Mouse (Mus musculus) kidney, embryonic 16.5 days (tissue): Measurements from ENCODE around the gene Pea15a. TPM values are rescaled to one million over a fixed set of nuclear protein-coding genes. Genes with fewer than 3 reads are reported as not detected.
"Not testable (repeated sequence)": the region's sequence is repeated elsewhere in the genome, so short reads cannot be mapped to it uniquely, and the experiment has no call there.

Experiments
- ATAC-seq: fragments of 200-750 bp; cut with Nextera tagmentation; 2 replicates; pipeline ENCODE4 v1.8.0; 2017; ENCODE audit warnings: moderate TSS enrichment; ENCODE audit not compliant: low FRiP score, low TSS enrichment
- H3K27ac ChIP-seq: fragments of 300-500 bp; sonication (generic); 2 replicates; pipeline ENCODE4 v1.5.1; 2014; ENCODE audit warnings: low read length
- H3K27me3 ChIP-seq: fragments of 300-500 bp; sonication (generic); 2 replicates; pipeline ENCODE4 v1.6.1; 2014; ENCODE audit warnings: low read length, control low read depth, mixed read lengths; ENCODE audit not compliant: insufficient read depth
- H3K36me3 ChIP-seq: fragments of 300-500 bp; sonication (generic); 2 replicates; pipeline ENCODE4 v1.6.1; 2014; ENCODE audit warnings: low read length, control low read depth, mixed read lengths; ENCODE audit not compliant: insufficient read depth
- H3K4me1 ChIP-seq: fragments of 300-500 bp; sonication (generic); 2 replicates; pipeline ENCODE4 v1.6.1; 2014; ENCODE audit warnings: low read length, control low read depth, mixed read lengths; ENCODE audit not compliant: insufficient read depth
- H3K4me2 ChIP-seq: fragments of 300-500 bp; sonication (generic); replicated peaks from 2 replicates; pipeline ENCODE4 v1.6.1; 2014; ENCODE audit warnings: low read depth, low read length
- H3K4me3 ChIP-seq: fragments of 300-500 bp; sonication (generic); 2 replicates; pipeline ENCODE4 v1.5.1; 2014; ENCODE audit warnings: mild to moderate bottlenecking, low read length
- H3K9ac ChIP-seq: fragments of 300-500 bp; sonication (generic); replicated peaks from 2 replicates; pipeline ENCODE4 v1.6.1; 2014; ENCODE audit warnings: low read length
- H3K9me3 ChIP-seq: fragments of 300-500 bp; sonication (generic); 2 replicates; pipeline ENCODE4 v1.6.1; 2016; ENCODE audit warnings: low read length, control low read depth
- WGBS: fragments of 180-500 bp; shearing (Covaris S2); extraction: QIAGEN DNeasy Blood & Tissue Kit; methylation state at CpG from one replicate; pipeline ENCODE4 v1.1.7; 2014; 5-methylcytosine and 5-hydroxymethylcytosine counted together
- polyA plus RNA-seq: library from polyadenylated mRNA; unstranded; fragments of >200 nt; fragmentation: Nextera tagmentation; extraction: Ambion mirVana; gene quantifications from 2 replicates; pipeline ENCODE4 v1.2.1, GENCODE M21; 2015

Gene Pea15a
- 129 and 132 TPM in 2 replicates for polyA plus RNA-seq

DNA sequence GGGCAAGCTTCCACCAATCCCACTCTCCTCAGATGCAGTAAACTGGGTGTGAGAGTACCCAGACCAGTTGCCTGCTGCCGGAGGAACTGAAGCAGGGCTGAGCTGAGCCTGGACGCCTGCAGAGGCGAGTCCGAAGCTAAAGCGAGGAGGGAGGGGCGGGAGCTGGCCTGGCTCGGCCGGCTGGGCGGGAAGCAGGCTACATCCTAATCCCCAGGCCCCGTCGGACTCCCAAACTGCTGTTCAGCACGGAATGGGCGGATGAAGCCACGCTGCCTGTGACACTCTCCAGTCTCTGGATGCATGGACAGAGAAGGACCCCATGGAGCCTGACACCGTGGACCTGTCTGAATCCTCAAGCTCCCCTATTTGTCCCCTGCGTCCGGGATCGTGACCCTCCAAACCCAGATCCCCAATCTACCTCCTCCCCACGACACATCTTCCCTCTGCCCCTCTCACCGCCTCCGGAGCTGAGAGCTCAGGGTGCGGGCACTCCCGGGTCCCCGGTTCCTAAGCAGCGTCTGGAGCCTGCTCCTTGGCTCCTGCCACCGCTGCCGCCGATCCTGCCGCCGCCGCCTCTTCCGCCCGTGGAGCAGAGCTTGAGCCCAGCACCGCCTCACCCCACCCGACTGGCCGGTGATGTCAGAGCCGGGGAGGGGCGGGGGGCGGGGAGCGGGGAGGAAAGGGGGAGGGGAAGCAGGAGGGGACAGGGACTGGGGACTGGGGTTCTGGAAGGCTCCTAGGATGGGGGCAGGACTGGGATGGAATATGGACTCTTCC is at the start of gene Pea15a:
TSS of gene Pea15a (minus strand) at position 664 of the 777 bp plus-strand sequence.
- Histone ChIP-seq H3K4me2 (peak within 1 kb of the TSS; percentile 88), H3K27ac (peak within 1 kb of the TSS; percentile 90), H3K9me3 (no peaks in the 10 kb centered on the region), H3K4me3 (peak within 1 kb of the TSS; percentile 82), H3K4me1 (peaks cover 59% of the 10 kb centered on the region), H3K36me3 (peaks cover 4% of the 10 kb centered on the region; the same call in 1 of the 2 replicates), H3K27me3 (no peaks in the 10 kb centered on the region), H3K9ac (peak within 1 kb of the TSS; percentile 89)
- peak; percentile 84 for ATAC-seq
- WGBS = under 1% methylated on average over 36 of the region's 40 CpGs

DNA sequence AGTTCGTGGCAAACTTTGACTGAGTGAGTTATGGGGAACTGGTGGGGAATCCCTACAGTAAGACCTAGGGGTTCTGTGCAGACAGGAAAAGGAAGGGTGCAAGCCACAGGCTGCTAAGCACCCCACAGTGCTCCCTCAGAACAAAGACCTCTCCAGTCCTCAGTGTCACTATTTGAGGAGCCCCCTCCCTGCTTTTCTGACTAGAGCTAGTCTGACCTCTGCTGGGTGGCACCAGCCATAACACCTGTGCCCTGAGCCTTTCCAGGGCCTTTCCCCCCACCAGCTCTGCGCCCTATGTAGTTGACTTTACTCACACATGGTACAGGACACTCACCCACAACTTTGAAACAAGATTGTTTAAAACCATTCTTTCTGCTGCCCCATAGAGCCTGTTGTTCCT is 41.1 kb upstream of the Pea15a start:
- Histone ChIP-seq H3K27ac (no peak overlapping the region), H3K9ac (no peak overlapping the region), H3K4me2 (no peak overlapping the region), H3K27me3 (peaks cover 6% of the 10 kb centered on the region; the same call in 1 of the 2 replicates), H3K4me3 (no peak overlapping the region), H3K4me1 (no peaks in the 10 kb centered on the region; the same call in 1 of the 2 replicates), H3K36me3 (no peaks in the 10 kb centered on the region), H3K9me3 (no peaks in the 10 kb centered on the region)
- ATAC-seq = peak; percentile 67
- 46% methylated on average over 2 of the region's 2 CpGs for WGBS

GRCm38 (mm10) chr1:172247216-172247615 is 40.6 kb upstream of the Pea15a start:
- H3K9ac ChIP-seq = no peak overlapping the region
- no peak overlapping the region for H3K4me2 ChIP-seq
- no peak for ATAC-seq
- 72% methylated on average over 4 of the region's 4 CpGs for WGBS
- H3K27ac ChIP-seq = no peak overlapping the region
- no peaks in the 10 kb centered on the region for H3K9me3 ChIP-seq
- peaks cover 6% of the 10 kb centered on the region; the same call in 1 of the 2 replicates for H3K27me3 ChIP-seq
- no peak overlapping the region for H3K4me3 ChIP-seq
- H3K4me1 ChIP-seq = no peaks in the 10 kb centered on the region; the same call in 1 of the 2 replicates
- no peaks in the 10 kb centered on the region for H3K36me3 ChIP-seq

DNA sequence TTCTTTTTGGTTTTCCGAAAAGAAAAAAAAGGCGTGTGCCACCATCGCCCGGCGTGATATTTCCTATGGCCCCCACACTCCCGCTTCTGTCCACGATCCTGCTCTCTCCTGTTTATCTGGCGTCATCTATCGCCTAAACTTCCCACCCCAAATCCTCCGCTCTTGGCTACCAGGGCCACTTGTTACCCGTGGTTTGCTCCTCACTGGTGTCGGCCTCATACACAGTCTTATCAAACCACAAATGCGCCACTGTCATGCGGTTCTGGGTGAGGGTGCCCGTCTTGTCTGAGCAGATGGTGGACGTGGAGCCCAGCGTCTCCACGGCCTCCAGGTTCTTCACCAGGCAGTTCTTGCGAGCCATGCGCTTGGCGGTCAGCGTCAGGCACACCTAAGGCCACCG is 38.0 kb upstream of the Pea15a start:
- not testable (repeated sequence) for H3K9ac ChIP-seq, H3K4me2 ChIP-seq, H3K36me3 ChIP-seq, ATAC-seq, H3K27ac ChIP-seq, H3K27me3 ChIP-seq, H3K9me3 ChIP-seq
- peaks cover 13% of the 10 kb centered on the region for H3K4me1 ChIP-seq
- 43% methylated on average over 23 of the region's 23 CpGs for WGBS
- peak overlapping the region; percentile 5; the same call in 1 of the 2 replicates for H3K4me3 ChIP-seq

GRCm38 (mm10) chr1:172243547-172244205 is 37.1 kb upstream of the Pea15a start:
- Histone ChIP-seq H3K4me3 (no peak overlapping the region), H3K9ac (no peak overlapping the region), H3K36me3 (no peaks in the 10 kb centered on the region), H3K4me2 (no peak overlapping the region; the same call in 1 of the 2 replicates), H3K9me3 (no peaks in the 10 kb centered on the region), H3K27me3 (peaks cover 6% of the 10 kb centered on the region; the same call in 1 of the 2 replicates), H3K27ac (no peak overlapping the region), H3K4me1 (peaks cover 13% of the 10 kb centered on the region)
- 32% methylated on average over 16 of the region's 16 CpGs for WGBS
- no peak for ATAC-seq

- Histone ChIP-seq H3K27me3 (peaks cover 6% of the 10 kb centered on the region; the same call in 1 of the 2 replicates), H3K9me3 (no peaks in the 10 kb centered on the region), H3K4me3 (no peak overlapping the region), H3K9ac (no peak overlapping the region), H3K4me1 (peaks cover 13% of the 10 kb centered on the region), H3K36me3 (no peaks in the 10 kb centered on the region), H3K4me2 (no peak overlapping the region), H3K27ac (peak overlapping the region; percentile 69; the same call in 1 of the 2 replicates)
- WGBS = 48% methylated on average over 2 of the region's 2 CpGs
- peak; percentile 87 for ATAC-seq
Observed at GRCm38 (mm10) chr1:172242401-172242800, 35.8 kb upstream of the Pea15a start.

- Histone ChIP-seq H3K4me1 (peaks cover 13% of the 10 kb centered on the region), H3K27ac (peak overlapping the region; percentile 72), H3K9ac (no peak overlapping the region), H3K4me2 (no peak overlapping the region), H3K9me3 (no peaks in the 10 kb centered on the region), H3K27me3 (peaks cover 6% of the 10 kb centered on the region; the same call in 1 of the 2 replicates), H3K36me3 (no peaks in the 10 kb centered on the region), H3K4me3 (no peak overlapping the region)
- peak; percentile 32; the same call in 1 of the 2 replicates for ATAC-seq
- WGBS = 37% methylated on average over 6 of the region's 6 CpGs
Observed at GRCm38 (mm10) chr1:172240945-172241708, 34.5 kb upstream of the Pea15a start.

DNA sequence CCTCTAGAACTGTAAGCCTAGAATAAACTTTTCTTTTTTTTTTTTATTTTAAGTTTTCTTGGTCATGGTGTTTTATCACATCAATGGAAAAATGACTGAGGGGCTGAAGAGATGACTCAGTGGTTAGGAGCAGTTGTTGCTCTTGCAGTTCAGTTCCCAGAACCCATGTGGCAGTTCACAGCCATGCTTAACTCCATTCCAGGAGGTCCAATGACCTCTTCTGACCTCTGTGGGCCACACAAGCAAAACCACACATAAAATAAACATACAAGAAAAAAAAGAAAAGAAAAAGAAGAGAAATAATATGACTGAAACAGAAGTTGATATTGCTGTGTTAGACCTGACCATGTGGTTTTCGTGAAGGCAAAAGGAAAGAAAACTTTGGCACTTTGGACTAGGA is 22.6 kb upstream of the Pea15a start:
- Histone ChIP-seq H3K27ac (no peak overlapping the region), H3K9me3 (no peaks in the 10 kb centered on the region), H3K4me3 (no peak overlapping the region), H3K9ac (no peak overlapping the region), H3K4me2 (no peak overlapping the region), H3K4me1 (no peaks in the 10 kb centered on the region), H3K36me3 (no peaks in the 10 kb centered on the region), H3K27me3 (no peaks in the 10 kb centered on the region)
- 89% methylated on average over 1 of the region's 1 CpGs for WGBS
- no peak for ATAC-seq

DNA sequence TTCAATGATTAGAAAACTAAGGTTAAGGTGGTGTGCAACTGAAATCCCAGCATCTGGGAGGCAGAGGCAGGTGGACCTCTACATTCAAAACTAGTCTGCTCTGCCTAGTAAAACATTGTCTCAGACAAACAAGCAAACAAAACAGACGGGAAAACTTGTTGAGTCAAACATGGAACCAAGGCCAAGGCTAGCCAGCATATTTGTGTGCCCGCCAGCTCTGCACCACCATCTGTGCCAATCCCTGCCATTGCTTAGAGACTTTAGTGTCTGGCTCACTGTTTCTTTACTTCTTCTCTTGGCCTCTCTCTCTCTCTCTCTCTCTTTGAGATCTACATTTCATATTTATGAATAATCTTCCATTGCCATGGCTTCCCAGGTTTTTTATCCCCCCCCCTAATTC is 21.6 kb upstream of the Pea15a start:
- 94% methylated on average over 2 of the region's 2 CpGs for WGBS
- H3K4me3 ChIP-seq = no peak overlapping the region
- no peak for ATAC-seq

More for the DNA sequence above, 21.6 kb upstream of the Pea15a start:
- no peaks in the 10 kb centered on the region for H3K36me3 ChIP-seq
- no peaks in the 10 kb centered on the region for H3K9me3 ChIP-seq
- no peak overlapping the region for H3K4me2 ChIP-seq
- H3K4me1 ChIP-seq = no peaks in the 10 kb centered on the region
- H3K27ac ChIP-seq = no peak overlapping the region
- H3K9ac ChIP-seq = no peak overlapping the region
- no peaks in the 10 kb centered on the region for H3K27me3 ChIP-seq
